8 mouse cellular contexts compared by ENCODE assay signal in the genomic region with DNA sequence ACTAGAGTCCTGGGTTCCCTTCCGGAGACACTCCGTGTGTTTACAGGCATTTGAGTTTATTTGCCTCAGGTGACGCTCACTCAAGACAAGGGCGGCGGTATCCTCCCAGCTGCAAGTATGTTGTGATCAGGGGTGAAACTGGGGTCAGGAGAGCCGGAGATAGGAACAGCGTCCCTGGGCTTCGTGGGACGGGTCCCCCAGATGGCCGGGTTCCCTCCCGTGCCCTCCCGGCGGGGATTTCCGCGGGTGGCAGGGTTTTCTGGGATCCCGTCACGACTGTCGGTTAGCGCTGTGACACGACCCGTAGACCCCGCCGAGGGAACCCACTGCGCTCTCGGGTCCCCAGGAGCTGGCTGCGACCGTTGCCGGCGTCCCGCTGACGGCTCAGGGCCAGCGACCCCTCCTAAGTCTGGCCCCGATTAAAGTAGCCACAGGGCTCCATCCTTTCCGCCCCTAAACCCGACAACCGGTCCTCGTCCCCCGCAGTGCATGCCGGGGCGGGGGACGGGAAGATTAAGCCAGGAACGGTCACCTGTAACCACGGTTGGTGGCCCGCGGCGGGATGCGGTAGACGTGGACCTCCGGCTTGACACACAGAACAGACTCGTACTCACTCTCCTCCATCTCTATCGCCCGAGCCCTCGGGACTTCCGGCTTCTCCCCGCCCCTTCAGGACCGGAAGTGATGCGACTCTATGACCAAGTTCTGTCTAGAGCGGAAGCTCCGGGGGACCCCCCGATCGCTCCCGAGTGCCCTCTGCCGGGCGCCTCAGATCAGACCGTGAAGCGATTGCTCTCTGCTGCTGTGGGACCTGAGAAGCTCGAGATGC. TPM values are rescaled to one million over a fixed set of nuclear protein-coding genes. Genes with fewer than 3 reads are reported as not detected.
A peak's percentile ranks its signal among the peaks of the same experiment; 100 is the strongest.
DNase-seq lines count a peak whose midpoint lies in the region; ATAC-seq and TF ChIP-seq lines count a peak whose summit lies in the region.

A gene (minus strand): TSS at position 677 of the 829 bp plus-strand sequence.

- peak within 1 kb of the TSS; percentile 92 for H3K9ac ChIP-seq in ES-E14 (ENCODE audit: insufficient read depth, low read depth, low read length, poor library complexity, severe bottlenecking)
- H3K9ac ChIP-seq in forebrain, embryonic 16.5 days (replicated peaks; ENCODE audit: low read depth, low read length) = peak within 1 kb of the TSS; percentile 91
- H3K9ac ChIP-seq in lung, embryonic 14.5 days = peak within 1 kb of the TSS; percentile 89

- H3K9me3 ChIP-seq in ES-E14 (ENCODE audit: control insufficient read depth, insufficient read depth, low read depth, low read length) = no peaks in the 10 kb centered on the region
- no peaks in the 10 kb centered on the region for H3K9me3 ChIP-seq in forebrain, embryonic 16.5 days (ENCODE audit: control insufficient read depth, low read length)
- H3K9me3 ChIP-seq in lung, embryonic 14.5 days (ENCODE audit: low read depth, low read length) = no peaks in the 10 kb centered on the region

- H3K4me1 ChIP-seq in ES-E14 (ENCODE audit: control insufficient read depth in 2 of 2, insufficient read depth in 2 of 2, low read length in 2 of 2, poor library complexity in 1 of 2) = peaks cover 2 to 7% of the 10 kb centered on the region in 2 experiments; a peak in 1 of 4 replicates
- peaks cover 15% of the 10 kb centered on the region for H3K4me1 ChIP-seq in forebrain, embryonic 16.5 days (replicated peaks; ENCODE audit: control insufficient read depth, insufficient read depth, low read length)
- peaks cover 7% of the 10 kb centered on the region; the same call in 1 of the 2 replicates for H3K4me1 ChIP-seq in lung, embryonic 14.5 days (ENCODE audit: insufficient read depth)
- peaks cover 19% of the 10 kb centered on the region for H3K4me1 ChIP-seq in olfactory bulb, adult 2 months (ENCODE audit: control insufficient read depth, insufficient read depth, low read length)
- peaks cover 13% of the 10 kb centered on the region for H3K4me1 ChIP-seq in thymus, adult 2 months (replicated peaks; ENCODE audit: control insufficient read depth, insufficient read depth, low read length)

- peak; percentile 97 for DNase-seq in ES-E14 (ENCODE audit: low read depth, low spot score)
- peak; percentile 94 for DNase-seq in cerebellum, adult 11-12 months
- peak; percentile 95 to 97 for DNase-seq in heart, postnatal 36 days
- DNase-seq in layer of hippocampus, adult 2 months (ENCODE audit: low spot score in 2 of 2) = peak; percentile 95 to 98
- DNase-seq in lung, embryonic 14.5 days = peak; percentile 99
- peak; percentile 95 for DNase-seq in thymus, adult 2 months

- WGBS in forebrain, embryonic 16.5 days = under 1% methylated on average over 67 of the region's 67 CpGs
- 1% methylated on average over 67 of the region's 67 CpGs for WGBS in lung, embryonic 14.5 days
- under 1% methylated on average over 67 of the region's 67 CpGs for WGBS in olfactory bulb, adult 2 months
- WGBS in thymus, adult 2 months = under 1% methylated on average over 67 of the region's 67 CpGs

- ATAC-seq in forebrain, embryonic 16.5 days = peak; percentile 96
- peak; percentile 96 for ATAC-seq in lung, embryonic 14.5 days (ENCODE audit: insufficient read depth)

- H3K27ac ChIP-seq in ES-E14 (ENCODE audit: insufficient read depth, low read depth, low read length, poor library complexity, severe bottlenecking) = no peak within 1 kb of the TSS
- H3K27ac ChIP-seq in forebrain, embryonic 16.5 days (ENCODE audit: low read length) = no peak within 1 kb of the TSS
- H3K27ac ChIP-seq in layer of hippocampus, adult 2 months = peak within 1 kb of the TSS; percentile 95
- peak within 1 kb of the TSS; percentile 42; the same call in 1 of the 2 replicates for H3K27ac ChIP-seq in lung, embryonic 14.5 days (ENCODE audit: low read depth)
- peak within 1 kb of the TSS; percentile 71 for H3K27ac ChIP-seq in olfactory bulb, adult 2 months (ENCODE audit: insufficient read depth, low read depth, low read length)
- H3K27ac ChIP-seq in thymus, adult 2 months (ENCODE audit: control insufficient read depth, insufficient read depth, low read length) = no peak within 1 kb of the TSS

- intact Hi-C loops in heart, postnatal 36 days (cut with DNase I) = loop anchor here (2.0 kb wide), 2 partner anchors 17 to 43 kb away; a partner anchor contains a TSS

- H3K4me2 ChIP-seq in forebrain, embryonic 16.5 days (ENCODE audit: low read length) = peak within 1 kb of the TSS; percentile 91
- peak within 1 kb of the TSS; percentile 97 for H3K4me2 ChIP-seq in lung, embryonic 14.5 days

- peak; percentile 97 for TF ChIP-seq CTCF in layer of hippocampus, adult 2 months (conservative IDR thresholded peaks at IDR 0.05)
- peak; percentile 78 for TF ChIP-seq CTCF in lung, embryonic 14.5 days (IDR thresholded peaks at IDR 0.05; ENCODE audit: low read depth)
- TF ChIP-seq CTCF in olfactory bulb, adult 2 months (IDR thresholded peaks at IDR 0.05; ENCODE audit: insufficient read depth, low read depth, low read length) = peak; percentile 79
- peak; percentile 87 for TF ChIP-seq CTCF in thymus, adult 2 months (IDR thresholded peaks at IDR 0.05; ENCODE audit: borderline replicate concordance, control insufficient read depth, extremely low read depth, insufficient read depth, low read length, poor library complexity)

- peaks cover 8% of the 10 kb centered on the region; the same call in 1 of the 2 replicates for H3K36me3 ChIP-seq in ES-E14 (ENCODE audit: control insufficient read depth, insufficient read depth, low read length, poor library complexity, severe bottlenecking)
- H3K36me3 ChIP-seq in forebrain, embryonic 16.5 days (ENCODE audit: control insufficient read depth, insufficient read depth) = peaks cover 3% of the 10 kb centered on the region; the same call in 1 of the 2 replicates
- peaks cover 17% of the 10 kb centered on the region for H3K36me3 ChIP-seq in lung, embryonic 14.5 days (ENCODE audit: insufficient read depth)
- H3K36me3 ChIP-seq in thymus, adult 2 months (ENCODE audit: control insufficient read depth, insufficient read depth, low read length) = peaks cover 10% of the 10 kb centered on the region; the same call in 1 of the 2 replicates

- in situ Hi-C loops in ES-E14 (cut with MboI; ENCODE audit: low sequenced_read_pairs in 2 of 2, unreplicated experiment in 2 of 2) = no loop called here

- TF ChIP-seq POLR2A in olfactory bulb, adult 2 months (IDR thresholded peaks at IDR 0.05; ENCODE audit: insufficient read depth, low read depth, low read length) = peak; percentile 94
- peak; percentile 86 for TF ChIP-seq POLR2A in thymus, adult 2 months (IDR thresholded peaks at IDR 0.05; ENCODE audit: control insufficient read depth, extremely low read depth, insufficient read depth, low read length, poor library complexity)

- H3K4me3 ChIP-seq in ES-E14 (ENCODE audit: insufficient read depth in 1 of 2, low read depth in 1 of 2, low read length in 2 of 2, poor library complexity in 1 of 2, severe bottlenecking in 1 of 2) = peak within 1 kb of the TSS; percentile 87 to 96
- peak within 1 kb of the TSS; percentile 92 for H3K4me3 ChIP-seq in forebrain, embryonic 16.5 days (replicated peaks; ENCODE audit: low read length)
- peak within 1 kb of the TSS; percentile 92 for H3K4me3 ChIP-seq in layer of hippocampus, adult 2 months
- H3K4me3 ChIP-seq in lung, embryonic 14.5 days (ENCODE audit: low read depth, low read length) = peak within 1 kb of the TSS; percentile 98
- H3K4me3 ChIP-seq in olfactory bulb, adult 2 months (ENCODE audit: insufficient read depth, low read depth, low read length) = peak within 1 kb of the TSS; percentile 100
- H3K4me3 ChIP-seq in thymus, adult 2 months (ENCODE audit: control insufficient read depth, insufficient read depth, low read length) = peak within 1 kb of the TSS; percentile 94

- H3K27me3 ChIP-seq in forebrain, embryonic 16.5 days (replicated peaks; ENCODE audit: control insufficient read depth, insufficient read depth, low read length) = no peaks in the 10 kb centered on the region
- H3K27me3 ChIP-seq in lung, embryonic 14.5 days (ENCODE audit: insufficient read depth, low read length) = no peaks in the 10 kb centered on the region
- no peaks in the 10 kb centered on the region for H3K27me3 ChIP-seq in thymus, adult 2 months (ENCODE audit: control insufficient read depth, insufficient read depth, low read length)

TF ChIP-seq in ES-E14, 5 proteins besides CTCF, POLR2A, EP300 and RAD21:
- peak; percentile 62; the same call in 1 of the 2 replicates for TF ChIP-seq HCFC1 (IDR thresholded peaks at IDR 0.05; ENCODE audit: borderline replicate concordance, insufficient read depth, low read length)
- TF ChIP-seq MAFK (IDR thresholded peaks at IDR 0.05; ENCODE audit: insufficient read depth, low read depth, low read length) = no peak

RNA-seq across cellular contexts. Expression of the gene that starts here (rescaled TPM):
- total RNA-seq in ES-E14 (2012; rRNA removed) = 28.3 and 36.3 TPM in 2 replicates
- 56.6 and 57.8 TPM in 2 replicates for polyA plus RNA-seq in forebrain, embryonic 16.5 days (2015; fragmentation: Nextera tagmentation; extraction: Ambion mirVana)
- total RNA-seq in heart, postnatal 36 days (2021) = 10 to 100 TPM; 17.2 to 18.1 TPM
- 10 to 100 TPM; 41.6 to 42.2 TPM for total RNA-seq in layer of hippocampus, adult 2 months (2021)
- polyA plus RNA-seq in lung, embryonic 14.5 days (2014; fragmentation: Nextera tagmentation; extraction: Ambion mirVana) = 88.9 and 93.6 TPM in 2 replicates
- polyA plus RNA-seq in olfactory bulb, adult 2 months (2012; ENCODE audit: insufficient read depth, insufficient read length, low replicate concordance, missing spikeins) = not detected in 2 replicates
- polyA plus RNA-seq in thymus, adult 2 months (2012; rRNA removed) = 105 and 111 TPM in 2 replicates

Comparison
In these comparisons a context has a peak if more than half of its experiments do, and no peak if none do; other contexts are left out.
1. H3K27ac ChIP-seq: peak in layer of hippocampus, adult 2 months (single experiment), lung, embryonic 14.5 days (single experiment) and olfactory bulb, adult 2 months (single experiment); none in ES-E14 (single experiment), forebrain, embryonic 16.5 days (single experiment) and thymus, adult 2 months (single experiment).
2. Peak in every context shown above with its lines, with median percentiles within 50 percentile points of each other: DNase-seq, H3K4me3 ChIP-seq, H3K9ac ChIP-seq and CTCF ChIP-seq.